Mouse (Mus musculus): ENCODE data around the gene Nfia.

GRCm38 (mm10) chr4:97782497-97782896, 10.0 kb downstream of the Nfia start:
- no peak for TF ChIP-seq GATA1 (IDR thresholded peaks at IDR 0.05; ENCODE audit: borderline replicate concordance, low read length)
- no peak for TF ChIP-seq CTCF (IDR thresholded peaks at IDR 0.05; ENCODE audit: low read depth, low read length)
- no peak for TF ChIP-seq TAL1 (conservative IDR thresholded peaks at IDR 0.05; ENCODE audit: low read depth, low read length)
- TF ChIP-seq GATA2 (IDR thresholded peaks at IDR 0.05; ENCODE audit: borderline replicate concordance, low read depth, low read length) = no peak

Data from G1E (cell line).